Mouse (Mus musculus) embryonic fibroblast, embryonic 13.5 days (primary cell): ENCODE measurements around the gene Zfp446.

Source experiments
- CTCF ChIP-seq: IDR thresholded peaks from 2 replicates; pipeline ENCODE4 v1.5.1; 2011; ENCODE audit warnings: mild to moderate bottlenecking, control low read depth, low read length, moderate library complexity, borderline replicate concordance; ENCODE audit not compliant: insufficient read depth
- POLR2A ChIP-seq: IDR thresholded peaks from 2 replicates; pipeline ENCODE4 v1.6.1; 2011; ENCODE audit warnings: low read depth, mild to moderate bottlenecking, control low read depth, low read length, moderate library complexity

DNA sequence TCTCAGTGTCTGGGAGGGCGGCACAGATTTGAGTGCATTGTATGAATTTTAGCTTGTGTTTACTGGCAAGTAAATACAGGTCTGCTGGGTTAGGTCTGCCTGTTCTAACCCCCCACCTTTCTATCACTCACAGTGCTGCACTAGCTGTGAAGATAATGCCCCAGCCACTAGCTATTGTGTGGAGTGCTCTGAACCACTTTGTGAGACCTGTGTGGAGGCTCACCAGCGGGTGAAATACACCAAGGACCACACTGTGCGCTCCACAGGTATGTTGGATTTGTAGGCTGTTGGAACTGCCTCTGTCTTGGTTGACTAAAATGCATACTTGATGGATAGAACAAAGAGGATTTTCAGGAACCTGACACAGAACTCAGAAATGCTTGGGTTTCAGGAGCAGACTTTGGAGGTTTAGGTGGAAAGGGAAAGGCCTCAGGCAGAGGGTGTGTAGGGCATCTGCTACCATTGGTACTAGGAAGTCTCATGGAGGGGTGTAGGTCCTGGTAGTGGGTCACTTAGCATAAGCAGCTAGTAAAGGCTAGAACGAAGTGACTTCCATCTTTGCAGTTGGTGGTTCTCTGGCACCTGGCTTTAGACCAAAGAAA is 48.0 kb downstream of the Zfp446 start:
- TF ChIP-seq CTCF (no peak), POLR2A (no peak)
